Mouse (Mus musculus): ENCODE data around the gene Gm2000.

DNA sequence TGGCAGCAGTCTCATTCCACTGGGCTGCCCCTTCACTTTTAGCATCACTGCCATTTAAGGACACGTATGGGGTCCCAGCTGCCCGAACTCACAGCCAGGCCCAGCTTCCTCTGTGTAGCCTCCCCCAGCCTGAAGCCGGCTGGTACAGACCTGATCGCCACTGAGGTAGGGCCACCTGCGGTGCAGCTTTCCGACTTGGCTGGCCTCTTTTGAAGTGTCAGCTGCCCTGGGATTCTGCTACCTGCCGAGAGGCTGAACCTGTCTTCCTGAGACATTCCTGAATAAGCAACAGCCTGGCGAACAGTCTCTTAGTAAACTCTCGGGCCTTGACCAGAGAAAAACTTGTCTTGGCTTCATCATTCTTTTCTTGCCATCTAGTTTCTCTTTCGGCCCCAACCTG, 37.4 kb downstream of the Gm2000 start:
- no peak for TF ChIP-seq CTCF (IDR thresholded peaks at IDR 0.05 in 2 of 3, conservative IDR thresholded peaks at IDR 0.05 in 1 of 3; ENCODE audit: control insufficient read depth in 1 of 3, insufficient read depth in 1 of 3, low read depth in 2 of 3, low read length in 3 of 3, poor library complexity in 1 of 3, severe bottlenecking in 1 of 3)
- no peak for TF ChIP-seq MAX (IDR thresholded peaks at IDR 0.05; ENCODE audit: low read length)
- no peak for TF ChIP-seq SMC3 (IDR thresholded peaks at IDR 0.05; ENCODE audit: low read depth, low read length)
- TF ChIP-seq ZNF384 (IDR thresholded peaks at IDR 0.05; ENCODE audit: low read depth, low read length) = no peak
- no peak for TF ChIP-seq TCF12 (IDR thresholded peaks at IDR 0.05; ENCODE audit: low read depth, low read length)
- TF ChIP-seq USF1 (IDR thresholded peaks at IDR 0.05; ENCODE audit: low read depth, low read length) = no peak
- TF ChIP-seq POLR2A (IDR thresholded peaks at IDR 0.05; ENCODE audit: control insufficient read depth in 1 of 2, insufficient read depth in 1 of 2, low read depth in 1 of 2, low read length in 2 of 2, poor library complexity in 1 of 2) = no peak
- no peak for TF ChIP-seq BHLHE40 (IDR thresholded peaks at IDR 0.05; ENCODE audit: borderline replicate concordance, low read depth, low read length)

Data from MEL (cell line).